Mouse (Mus musculus): ENCODE data around the gene Tnfsf8.

Gene Tnfsf8

DNA sequence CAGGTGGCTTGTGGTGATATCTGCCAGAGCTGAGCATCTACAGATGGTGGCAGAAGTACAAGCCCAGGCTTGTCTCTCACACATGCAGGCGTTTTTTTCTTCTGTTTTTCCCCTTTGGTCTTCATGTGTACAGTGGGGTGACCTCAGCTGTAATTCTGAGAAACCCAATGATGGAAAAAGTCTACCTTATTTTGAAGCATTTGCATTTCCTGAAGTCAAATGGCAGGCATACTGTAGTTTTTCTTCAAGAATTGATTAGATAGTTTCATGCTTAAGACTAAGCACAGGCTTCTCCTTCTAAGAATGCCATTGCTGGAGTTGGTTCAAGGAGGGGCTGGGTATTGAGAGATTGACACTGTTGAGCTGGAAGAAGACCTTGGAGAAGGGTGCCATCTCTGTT, 18.9 kb downstream of the Tnfsf8 start:
- DNase-seq (ENCODE audit: low spot score in 2 of 2): no peak

DNA sequence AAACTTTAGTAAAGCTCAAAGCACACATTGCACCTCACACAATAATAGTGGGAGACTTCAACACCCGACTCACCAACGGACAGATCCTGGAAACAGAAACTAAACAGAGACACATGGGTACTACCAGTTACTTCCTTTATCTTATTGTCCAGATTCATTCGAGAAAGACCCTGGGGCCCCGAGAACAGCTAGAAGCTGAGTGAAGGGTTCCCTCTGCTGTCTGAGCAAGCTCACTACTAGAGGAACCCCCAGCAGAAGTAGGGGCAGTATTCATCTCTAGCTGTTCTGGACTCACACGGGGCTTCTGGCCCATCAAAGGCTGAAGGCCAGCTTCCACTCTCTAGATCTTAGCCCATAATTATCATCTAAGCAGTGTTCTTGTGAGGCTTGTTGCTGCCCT, 20.7 kb downstream of the Tnfsf8 start:
- peak; percentile 43 to 65 for DNase-seq (ENCODE audit: low spot score in 2 of 2)

DNA sequence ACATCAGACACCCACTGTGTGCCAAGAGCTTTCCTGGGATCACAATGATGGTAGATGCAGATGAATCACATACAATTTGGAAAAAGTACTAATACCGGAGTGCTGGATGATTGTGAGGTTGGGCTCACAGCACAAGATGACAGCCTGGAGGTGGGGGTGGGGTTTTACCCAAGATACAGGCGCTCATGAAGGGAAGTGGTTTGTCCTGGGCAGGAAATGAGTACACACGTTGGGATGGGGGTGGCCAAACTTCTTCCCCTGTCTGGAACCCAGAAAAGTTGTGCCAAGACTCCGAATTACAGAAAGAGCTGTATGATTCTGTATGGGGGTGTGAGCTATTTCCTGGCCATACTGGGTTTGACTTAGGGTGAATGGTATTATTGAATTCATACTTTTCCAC, 38.0 kb downstream of the Tnfsf8 start:
- no peak for DNase-seq (ENCODE audit: low spot score in 2 of 2)

DNA sequence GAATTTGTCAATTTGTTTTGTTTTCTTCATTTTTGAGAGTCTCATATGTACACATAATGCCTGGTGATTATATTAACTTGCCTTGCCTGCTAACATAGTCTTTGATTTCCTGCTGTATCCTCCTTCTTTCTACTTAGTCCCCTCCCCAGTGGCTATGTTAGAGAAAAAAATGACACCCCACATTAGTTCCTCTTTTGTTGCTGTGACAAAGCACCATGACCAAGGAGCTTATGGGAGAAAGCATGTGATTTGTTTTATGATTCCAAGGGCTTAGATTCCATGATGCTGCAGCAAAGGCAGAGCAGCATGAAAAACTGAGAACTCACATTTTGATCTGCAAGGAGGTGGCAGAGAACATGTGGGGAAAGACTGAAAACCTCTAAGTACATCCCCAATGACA, 43.6 kb downstream of the Tnfsf8 start:
- DNase-seq (ENCODE audit: low spot score in 2 of 2): no peak

DNA sequence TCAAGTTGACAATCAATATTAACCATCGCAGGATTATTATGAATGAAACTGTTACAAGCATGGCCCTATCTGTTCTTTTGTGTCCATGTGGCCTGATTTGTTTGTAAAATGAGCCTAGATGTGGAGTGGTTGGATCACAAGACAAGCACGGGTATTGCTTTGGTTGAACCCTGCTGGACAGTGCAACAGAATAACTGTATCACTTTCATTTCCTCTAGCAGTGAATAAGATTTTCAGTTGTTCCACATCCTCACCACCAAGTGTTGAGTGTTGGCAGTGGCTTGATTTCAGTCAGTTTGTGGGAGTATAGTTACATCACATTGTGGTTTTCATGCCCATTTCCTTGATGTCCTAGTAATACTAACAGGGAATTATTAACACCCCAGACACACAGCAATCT, 45.5 kb downstream of the Tnfsf8 start:
- no peak for DNase-seq (ENCODE audit: low spot score in 2 of 2)

DNA sequence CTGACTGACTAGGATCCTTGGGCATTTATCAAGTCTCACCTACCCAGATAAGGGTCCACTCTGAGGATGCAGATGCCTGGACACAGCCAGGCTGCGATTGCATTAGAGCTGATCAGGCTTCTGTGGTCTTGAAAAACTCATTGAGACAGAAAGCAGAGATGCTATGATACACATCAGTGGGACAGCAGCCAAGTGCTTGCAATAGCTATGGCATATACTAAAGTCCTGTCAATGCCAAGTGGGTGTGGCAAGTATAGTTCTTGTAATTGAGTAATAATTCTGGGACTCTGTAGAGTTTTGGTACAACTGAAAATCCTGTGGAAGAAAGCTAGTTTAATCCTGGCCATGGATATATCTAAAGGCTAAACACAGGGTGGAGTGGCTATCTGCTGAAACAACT, 63.1 kb downstream of the Tnfsf8 start:
- no peak for DNase-seq (ENCODE audit: low spot score in 2 of 2)

DNA sequence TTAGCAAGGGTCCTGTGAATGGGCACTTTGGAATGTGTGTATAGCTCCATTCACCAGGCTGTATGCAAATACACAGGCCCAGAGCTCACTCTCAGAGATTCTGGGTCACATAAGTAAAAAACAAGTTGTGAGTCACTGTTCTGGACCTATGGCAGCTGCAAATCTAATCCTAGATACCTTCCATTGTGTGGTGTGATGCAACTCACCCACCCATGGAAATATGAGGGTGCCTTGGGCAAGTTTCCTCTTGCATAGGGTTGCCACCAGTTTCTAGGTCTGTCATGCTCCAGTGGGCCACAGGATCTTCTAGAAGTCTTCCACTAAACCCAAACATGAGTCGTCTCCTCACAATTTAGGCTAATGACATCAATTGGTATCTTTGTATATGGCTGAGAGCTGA, 64.6 kb downstream of the Tnfsf8 start:
- no peak for DNase-seq (ENCODE audit: low spot score in 2 of 2)

DNA sequence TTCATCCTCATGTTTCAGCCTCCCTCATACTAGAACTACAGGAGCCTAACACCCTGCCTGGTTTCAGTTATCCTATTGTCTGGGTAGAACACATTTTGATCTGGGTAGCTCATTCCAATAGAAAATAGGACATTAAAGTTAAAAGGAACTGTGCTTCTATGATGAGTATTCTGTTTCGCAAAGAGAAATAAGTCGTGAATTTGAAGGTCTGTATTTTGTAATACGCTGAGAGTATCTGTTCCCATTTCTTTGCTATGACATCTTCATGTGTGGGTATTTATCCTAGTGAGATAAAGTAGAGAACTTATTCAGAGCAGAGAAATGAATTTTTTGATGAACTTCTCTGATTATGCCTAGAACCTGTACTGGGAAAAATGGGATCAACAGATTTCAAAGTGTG, 68.8 kb downstream of the Tnfsf8 start:
- no peak for DNase-seq (ENCODE audit: low spot score in 2 of 2)

DNA sequence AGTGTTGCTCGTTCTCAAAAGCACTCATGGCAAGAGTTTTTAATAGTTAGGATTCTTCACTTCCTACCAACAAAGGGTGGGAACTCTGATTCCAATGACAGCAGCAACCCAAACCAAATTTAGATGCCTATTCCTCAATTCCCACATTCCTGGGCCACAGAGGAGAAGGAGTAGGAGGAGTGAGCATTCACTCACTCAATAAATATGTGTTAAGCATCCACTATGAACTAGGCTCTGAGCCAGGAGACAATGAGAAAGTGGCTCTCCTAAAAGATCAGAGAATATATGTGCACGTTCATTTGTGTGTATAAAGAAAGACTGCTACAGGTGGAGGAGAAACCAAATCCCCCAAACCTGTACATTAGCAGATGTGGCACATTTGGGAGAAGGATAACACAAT, 75.7 kb downstream of the Tnfsf8 start:
- no peak for DNase-seq (ENCODE audit: low spot score in 2 of 2)

DNA sequence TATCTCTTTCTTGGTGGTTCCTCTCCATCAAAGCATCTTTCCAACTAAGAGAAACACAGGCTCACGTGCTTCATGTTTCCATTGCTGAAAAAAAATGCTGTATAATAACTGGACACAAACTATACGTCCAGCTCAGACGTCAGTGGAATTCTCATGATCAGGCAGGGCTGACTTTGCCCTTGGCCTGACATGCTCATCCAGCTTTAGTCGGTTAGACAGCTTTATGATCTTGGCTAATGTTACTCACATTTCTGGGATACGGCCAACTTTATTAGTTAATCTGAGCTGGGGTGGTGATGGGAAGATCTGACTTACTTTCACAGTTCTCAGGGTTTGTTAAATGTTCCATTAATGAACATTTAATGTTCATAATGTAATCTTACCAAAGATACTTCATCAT, 77.3 kb downstream of the Tnfsf8 start:
- no peak for DNase-seq (ENCODE audit: low spot score in 2 of 2)

DNA sequence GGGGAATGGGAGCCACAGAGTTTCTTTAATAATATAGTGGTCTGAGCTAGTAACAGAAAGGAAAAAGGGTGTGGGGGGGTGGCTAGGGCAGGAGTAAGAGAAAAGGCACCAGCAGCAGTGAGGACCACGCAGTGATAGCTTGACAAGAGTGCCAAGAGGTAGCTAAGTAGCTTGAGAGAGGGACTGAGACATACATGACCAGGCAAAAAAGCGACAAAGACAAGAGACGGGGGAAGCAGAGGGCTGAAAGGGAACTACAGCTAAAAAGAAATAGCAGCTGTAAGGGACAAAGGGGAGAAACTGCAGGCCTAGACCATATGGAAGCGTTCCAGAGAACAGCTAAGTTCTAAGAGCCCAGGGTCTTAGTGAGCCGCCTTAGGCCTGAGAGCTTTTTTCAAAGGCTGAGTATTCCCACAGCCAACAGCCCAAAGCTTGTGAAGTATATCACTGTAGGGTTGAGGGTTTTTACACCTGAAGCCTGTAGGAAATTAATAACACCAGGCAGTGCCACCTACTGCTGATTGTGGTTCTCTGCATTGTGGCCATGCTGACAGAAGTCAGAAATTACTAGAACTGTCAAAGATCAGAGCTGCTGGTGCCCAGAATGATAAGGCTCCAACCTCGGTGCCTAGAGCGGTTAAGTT, 78.1 kb downstream of the Tnfsf8 start:
- DNase-seq (ENCODE audit: low spot score in 2 of 2): no peak
